Mouse (Mus musculus) neural tube, embryonic 13.5 days (tissue): Measurements from ENCODE around the gene Sdhaf2. TPM values are rescaled to one million over a fixed set of nuclear protein-coding genes. Genes with fewer than 3 reads are reported as not detected.

Experiments
- ATAC-seq: fragments of 200-750 bp; cut with Nextera tagmentation; 2 replicates; pipeline ENCODE4 v1.8.0; 2017; ENCODE audit warnings: low read depth, mild to moderate bottlenecking, moderate TSS enrichment, moderate library complexity
- H3K27ac ChIP-seq: fragments of 300-500 bp; sonication (generic); replicated peaks from 2 replicates; pipeline ENCODE4 v1.5.1; 2015; ENCODE audit warnings: moderate library complexity, mild to moderate bottlenecking, inconsistent platforms
- H3K27me3 ChIP-seq: fragments of 300-500 bp; sonication (generic); 2 replicates; pipeline ENCODE4 v1.6.1; 2015; ENCODE audit warnings: mild to moderate bottlenecking, inconsistent platforms
- H3K36me3 ChIP-seq: fragments of 300-500 bp; sonication (generic); 2 replicates; pipeline ENCODE4 v1.6.1; 2015; ENCODE audit warnings: mild to moderate bottlenecking, inconsistent platforms
- H3K4me1 ChIP-seq: fragments of 300-500 bp; sonication (generic); replicated peaks from 2 replicates; pipeline ENCODE4 v1.6.1; 2015; ENCODE audit warnings: inconsistent platforms
- H3K4me2 ChIP-seq: fragments of 300-500 bp; sonication (generic); 2 replicates; pipeline ENCODE4 v1.6.1; 2015; ENCODE audit warnings: inconsistent platforms, mild to moderate bottlenecking, moderate library complexity
- H3K4me3 ChIP-seq: fragments of 300-500 bp; sonication (generic); 2 replicates; pipeline ENCODE4 v1.5.1; 2015; ENCODE audit warnings: mild to moderate bottlenecking, inconsistent platforms
- H3K9ac ChIP-seq: fragments of 300-500 bp; sonication (generic); 2 replicates; pipeline ENCODE4 v1.6.1; 2015; ENCODE audit warnings: moderate library complexity, mild to moderate bottlenecking, inconsistent platforms
- H3K9me3 ChIP-seq: fragments of 300-500 bp; sonication (generic); 2 replicates; pipeline ENCODE4 v1.6.1; 2016; ENCODE audit warnings: inconsistent platforms
- WGBS: fragments of 180-500 bp; shearing (Covaris S2); methylation state at CpG from one replicate; pipeline ENCODE4 v1.1.7; 2015; 5-methylcytosine and 5-hydroxymethylcytosine counted together
- polyA plus RNA-seq: library from polyadenylated mRNA; unstranded; fragments of >200 nt; fragmentation: Nextera tagmentation; extraction: Ambion mirVana; gene quantifications from 2 replicates; pipeline ENCODE4 v1.2.1, GENCODE M21; 2015

The Sdhaf2 gene
- polyA plus RNA-seq, 1 experiment from 2014 or later: 72.1 TPM

DNA sequence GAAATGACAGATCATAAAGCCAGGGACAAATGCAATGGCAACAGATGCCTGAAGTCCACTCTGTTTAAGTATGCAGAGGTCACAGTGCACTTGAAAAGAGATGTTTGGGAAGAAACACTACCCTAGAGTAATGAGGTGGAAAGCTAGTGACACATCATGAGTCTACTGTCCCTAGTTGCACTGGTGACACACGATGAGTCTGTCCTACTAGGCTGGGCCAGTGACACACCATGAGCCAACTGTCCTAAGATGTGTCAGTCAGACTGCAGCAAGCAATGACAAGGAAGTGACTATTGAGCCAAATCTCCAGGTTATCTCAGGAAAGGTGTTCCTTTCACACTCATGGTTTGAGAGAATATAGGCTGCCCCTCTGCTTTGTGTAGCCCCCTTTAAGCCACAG, 30.3 kb downstream of the Sdhaf2 start:
- Histone ChIP-seq H3K9me3 (no peaks in the 10 kb centered on the region), H3K27me3 (no peaks in the 10 kb centered on the region), H3K4me2 (no peak overlapping the region), H3K4me3 (no peak overlapping the region), H3K9ac (no peak overlapping the region), H3K36me3 (peaks cover 18% of the 10 kb centered on the region; the same call in 1 of the 2 replicates), H3K4me1 (peaks cover 41% of the 10 kb centered on the region), H3K27ac (no peak overlapping the region)
- no peak for ATAC-seq
- WGBS: 84% methylated on average over 1 of the region's 1 CpGs

DNA sequence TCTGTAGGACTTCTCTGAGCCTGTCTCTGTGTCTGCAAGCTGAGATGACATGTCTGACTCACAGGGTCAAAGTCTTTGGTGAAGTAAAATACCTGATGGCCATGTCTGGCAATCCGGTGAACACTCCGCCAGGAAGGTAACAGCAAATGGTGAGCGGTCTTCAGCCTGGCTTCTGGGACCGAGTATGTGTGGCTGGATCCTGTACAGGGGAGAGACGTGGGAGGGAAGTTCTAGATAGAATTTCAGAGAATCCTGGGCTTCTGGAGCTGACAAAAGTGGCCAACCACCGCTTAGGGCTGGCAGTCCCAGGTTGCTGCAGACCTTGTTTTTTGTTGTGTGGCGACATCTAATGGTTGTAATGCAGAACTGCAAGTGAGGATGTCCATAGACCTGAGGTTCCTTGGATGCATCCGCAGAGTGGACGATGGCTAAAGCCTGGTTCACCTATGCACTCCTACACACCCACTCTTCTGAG, 39.6 kb downstream of the Sdhaf2 start:
- 20% methylated on average over 9 of the region's 9 CpGs for WGBS
- no peak overlapping the region for H3K9ac ChIP-seq
- peaks cover 12% of the 10 kb centered on the region for H3K4me1 ChIP-seq
- no peak overlapping the region for H3K4me3 ChIP-seq
- H3K4me2 ChIP-seq: no peak overlapping the region
- ATAC-seq: peak; percentile 84
- H3K36me3 ChIP-seq: no peaks in the 10 kb centered on the region
- no peaks in the 10 kb centered on the region for H3K9me3 ChIP-seq
- peaks cover 22% of the 10 kb centered on the region; the same call in 1 of the 2 replicates for H3K27me3 ChIP-seq
- H3K27ac ChIP-seq: no peak overlapping the region

DNA sequence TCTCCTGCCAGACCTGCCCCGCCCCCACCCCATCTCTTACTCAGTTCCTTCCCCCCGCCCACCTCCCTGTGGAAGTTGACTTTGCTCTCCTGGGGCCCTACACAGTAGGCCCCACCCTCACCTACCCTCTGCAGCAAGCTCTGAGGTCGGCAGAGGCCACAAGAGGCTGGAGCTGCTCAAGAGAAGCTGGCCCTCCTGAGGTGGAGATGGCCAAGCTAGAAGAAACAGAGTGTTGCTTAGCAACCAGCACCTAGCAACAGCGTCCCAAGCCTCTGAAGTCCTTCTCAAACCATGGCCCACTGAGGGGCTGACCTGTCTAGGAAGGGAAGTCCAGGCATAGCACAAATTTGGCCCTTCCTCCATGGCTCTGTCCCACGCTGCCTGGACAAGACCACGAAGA, 43.2 kb downstream of the Sdhaf2 start, which contains the start of gene Ppp1r32:
Gene Ppp1r32 (minus strand): TSS at position 226 of the 400 bp plus-strand sequence.
- no peaks in the 10 kb centered on the region for H3K9me3 ChIP-seq
- H3K27ac ChIP-seq: no peak within 1 kb of the TSS
- H3K4me2 ChIP-seq: no peak within 1 kb of the TSS
- no peak for ATAC-seq
- no peaks in the 10 kb centered on the region for H3K36me3 ChIP-seq
- 32% methylated on average over 6 of the region's 6 CpGs for WGBS
- peaks cover 17% of the 10 kb centered on the region; the same call in 1 of the 2 replicates for H3K27me3 ChIP-seq
- no peak within 1 kb of the TSS for H3K4me3 ChIP-seq
- peaks cover 9% of the 10 kb centered on the region for H3K4me1 ChIP-seq
- no peak within 1 kb of the TSS for H3K9ac ChIP-seq

DNA sequence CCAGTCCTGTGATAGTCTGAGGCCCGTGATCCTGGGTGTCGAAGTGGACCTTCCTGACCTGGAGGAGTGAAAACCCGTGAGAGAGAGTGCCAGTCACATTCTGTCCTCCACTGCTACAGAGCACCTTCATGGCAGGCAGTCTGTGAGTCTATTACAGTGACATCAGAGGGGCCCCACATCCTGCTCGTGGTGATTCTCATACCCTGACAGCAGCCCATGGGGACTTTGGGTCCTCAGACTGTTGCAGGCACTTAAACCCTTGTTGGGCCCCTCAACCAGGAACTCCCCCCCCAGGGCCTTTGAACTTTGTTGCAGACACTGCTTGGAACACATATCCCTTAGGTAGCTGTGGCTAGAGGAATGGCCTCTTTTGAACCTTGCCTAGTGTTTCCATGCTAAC, 46.4 kb downstream of the Sdhaf2 start:
- WGBS: 72% methylated on average over 4 of the region's 4 CpGs

DNA sequence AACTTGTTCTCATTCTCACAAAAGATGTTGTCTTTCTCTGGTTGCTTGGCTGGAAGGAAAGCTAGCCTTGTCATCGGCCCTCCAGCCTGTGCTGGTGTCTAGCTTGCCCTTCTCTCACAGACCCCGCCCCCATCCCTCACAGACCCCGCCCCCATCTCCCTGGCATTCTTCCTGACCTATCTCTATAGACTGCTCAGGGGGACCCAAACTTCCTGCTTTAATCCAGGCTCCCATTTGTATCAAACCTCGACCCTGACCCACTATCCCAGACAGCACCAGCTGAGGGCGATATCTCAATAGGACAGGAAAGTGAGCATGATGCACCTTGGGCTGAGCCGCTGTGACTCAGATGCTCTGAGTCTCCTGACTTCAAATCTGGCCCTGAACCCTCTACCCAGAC, 52.2 kb downstream of the Sdhaf2 start:
- Histone ChIP-seq H3K27ac (no peak overlapping the region), H3K27me3 (no peaks in the 10 kb centered on the region), H3K9ac (no peak overlapping the region), H3K4me3 (no peak overlapping the region), H3K36me3 (no peaks in the 10 kb centered on the region), H3K4me2 (no peak overlapping the region), H3K4me1 (no peaks in the 10 kb centered on the region), H3K9me3 (no peaks in the 10 kb centered on the region)
- WGBS: 22% methylated on average over 6 of the region's 6 CpGs
- ATAC-seq: no peak

More for the DNA sequence above, 46.4 kb downstream of the Sdhaf2 start:
- Histone ChIP-seq H3K36me3 (no peaks in the 10 kb centered on the region), H3K9me3 (no peaks in the 10 kb centered on the region), H3K9ac (no peak overlapping the region), H3K4me1 (peaks cover 9% of the 10 kb centered on the region), H3K4me2 (no peak overlapping the region), H3K27me3 (no peaks in the 10 kb centered on the region), H3K27ac (no peak overlapping the region), H3K4me3 (no peak overlapping the region)
- no peak for ATAC-seq

GRCm38 (mm10) chr19:10472958-10473357, 53.0 kb downstream of the Sdhaf2 start:
- H3K27me3 ChIP-seq: no peaks in the 10 kb centered on the region
- H3K4me3 ChIP-seq: no peak overlapping the region
- H3K4me2 ChIP-seq: no peak overlapping the region
- 76% methylated on average over 3 of the region's 3 CpGs for WGBS
- H3K36me3 ChIP-seq: no peaks in the 10 kb centered on the region
- no peak overlapping the region for H3K9ac ChIP-seq
- H3K27ac ChIP-seq: no peak overlapping the region
- H3K9me3 ChIP-seq: no peaks in the 10 kb centered on the region
- no peak for ATAC-seq
- H3K4me1 ChIP-seq: no peaks in the 10 kb centered on the region

GRCm38 (mm10) chr19:10469171-10469658, 56.7 kb downstream of the Sdhaf2 start:
- 61% methylated on average over 8 of the region's 8 CpGs for WGBS
- Histone ChIP-seq H3K27me3 (no peaks in the 10 kb centered on the region), H3K9ac (no peak overlapping the region), H3K4me3 (no peak overlapping the region), H3K9me3 (no peaks in the 10 kb centered on the region), H3K4me2 (no peak overlapping the region), H3K36me3 (no peaks in the 10 kb centered on the region), H3K27ac (no peak overlapping the region), H3K4me1 (no peaks in the 10 kb centered on the region)
- ATAC-seq: no peak; the same call in 1 of the 2 replicates

GRCm38 (mm10) chr19:10464427-10464826, 61.5 kb downstream of the Sdhaf2 start:
- 8% methylated on average over 4 of the region's 4 CpGs for WGBS
- no peak overlapping the region for H3K4me3 ChIP-seq
- no peak for ATAC-seq

GRCm38 (mm10) chr19:10461584-10461983, 64.4 kb downstream of the Sdhaf2 start:
- H3K27me3 ChIP-seq: peaks cover 54% of the 10 kb centered on the region
- WGBS: 51% methylated on average over 7 of the region's 7 CpGs
- ATAC-seq: no peak

More at GRCm38 (mm10) chr19:10464427-10464826, 61.5 kb downstream of the Sdhaf2 start:
- Histone ChIP-seq H3K9ac (no peak overlapping the region), H3K4me1 (no peaks in the 10 kb centered on the region), H3K27ac (no peak overlapping the region), H3K9me3 (no peaks in the 10 kb centered on the region), H3K4me2 (no peak overlapping the region), H3K27me3 (peaks cover 35% of the 10 kb centered on the region), H3K36me3 (no peaks in the 10 kb centered on the region)

GRCm38 (mm10) chr19:10459907-10460306, 66.0 kb downstream of the Sdhaf2 start:
- Histone ChIP-seq H3K4me1 (peaks cover 23% of the 10 kb centered on the region), H3K4me3 (no peak overlapping the region), H3K4me2 (no peak overlapping the region), H3K36me3 (no peaks in the 10 kb centered on the region), H3K27ac (no peak overlapping the region), H3K9me3 (no peaks in the 10 kb centered on the region), H3K9ac (no peak overlapping the region), H3K27me3 (peaks cover 71% of the 10 kb centered on the region)
- WGBS: 33% methylated on average over 11 of the region's 11 CpGs
- no peak for ATAC-seq

More at GRCm38 (mm10) chr19:10461584-10461983, 64.4 kb downstream of the Sdhaf2 start:
- Histone ChIP-seq H3K4me1 (peaks cover 17% of the 10 kb centered on the region), H3K4me2 (no peak overlapping the region), H3K9ac (no peak overlapping the region), H3K4me3 (no peak overlapping the region), H3K27ac (no peak overlapping the region), H3K9me3 (no peaks in the 10 kb centered on the region), H3K36me3 (no peaks in the 10 kb centered on the region)

GRCm38 (mm10) chr19:10458096-10458495, 67.8 kb downstream of the Sdhaf2 start:
- peaks cover 23% of the 10 kb centered on the region for H3K4me1 ChIP-seq
- peak overlapping the region; percentile 50 for H3K4me3 ChIP-seq
- peak; percentile 18; the same call in 1 of the 2 replicates for ATAC-seq

DNA sequence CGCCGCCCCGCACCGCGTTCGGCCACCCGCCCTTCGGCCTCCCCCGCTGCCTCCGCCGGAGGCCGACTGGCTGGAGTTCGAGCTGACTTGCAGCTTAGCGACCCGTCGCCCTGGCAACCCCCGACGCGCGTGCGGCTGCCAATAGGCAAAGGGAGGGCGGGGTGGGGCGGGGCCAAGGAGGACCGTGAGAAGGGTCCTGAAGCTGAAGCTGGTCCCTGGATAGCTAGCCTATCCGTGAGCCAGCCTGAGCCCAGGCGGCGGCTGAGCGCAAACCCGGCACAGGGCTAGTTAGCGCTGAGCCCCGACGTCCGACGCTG, 68.5 kb downstream of the Sdhaf2 start:
- Histone ChIP-seq H3K4me3 (peak overlapping the region; percentile 50), H3K4me1 (peaks cover 23% of the 10 kb centered on the region), H3K36me3 (no peaks in the 10 kb centered on the region), H3K27ac (0 out of 2 replicates have a peak overlapping the region, but pooled peaks have one; percentile 54), H3K9me3 (no peaks in the 10 kb centered on the region), H3K4me2 (peak overlapping the region; percentile 83), H3K27me3 (peaks cover 85% of the 10 kb centered on the region), H3K9ac (peak overlapping the region; percentile 64)
- 1% methylated on average over 29 of the region's 34 CpGs for WGBS
- ATAC-seq: peak; percentile 94

More at GRCm38 (mm10) chr19:10458096-10458495, 67.8 kb downstream of the Sdhaf2 start:
- Histone ChIP-seq H3K4me2 (peak overlapping the region; percentile 83), H3K27me3 (peaks cover 85% of the 10 kb centered on the region), H3K9ac (no peak overlapping the region), H3K36me3 (no peaks in the 10 kb centered on the region), H3K9me3 (no peaks in the 10 kb centered on the region), H3K27ac (no peak overlapping the region)
- 27% methylated on average over 8 of the region's 8 CpGs for WGBS
